Mouse (Mus musculus) cerebellum, adult 18-20 months (tissue): Measurements from ENCODE around the gene Kcmf1.
"Not testable (repeated sequence)": the region's sequence is repeated elsewhere in the genome, so short reads cannot be mapped to it uniquely, and the experiment has no call there.

ENCODE experiments used
- DNase-seq, 2 experiments: peaks; one replicate each; pipeline ENCODE4 v3.0.0; 2021

Kcmf1 gene

GRCm38 (mm10) chr6:72898244-72899200 lies 1.3 kb downstream of the Kcmf1 start:
- peak; percentile 56 to 74 for DNase-seq

GRCm38 (mm10) chr6:72895000-72895399 lies 4.8 kb downstream of the Kcmf1 start:
- DNase-seq = no peak

GRCm38 (mm10) chr6:72891238-72891637 lies 8.5 kb downstream of the Kcmf1 start:
- no peak for DNase-seq

DNA sequence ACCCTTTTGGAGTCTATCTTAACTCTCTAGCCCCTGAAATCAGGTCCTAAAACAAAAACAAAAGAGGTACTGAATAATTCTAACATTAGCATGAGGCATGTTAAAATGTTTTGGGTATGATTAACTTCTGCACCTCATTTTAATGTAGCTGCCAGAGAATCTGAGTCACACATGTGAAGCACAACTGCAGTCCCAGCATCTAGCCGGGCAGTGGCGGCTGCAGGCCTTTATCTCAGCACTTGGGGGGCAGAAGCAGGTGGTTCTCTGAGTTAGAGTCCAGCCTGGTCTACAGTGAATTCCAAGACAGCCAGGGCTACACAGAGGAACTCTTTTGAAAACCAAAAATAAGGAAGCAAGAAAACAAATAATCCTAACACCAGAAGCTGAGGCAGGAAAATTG lies 11.1 kb downstream of the Kcmf1 start:
- DNase-seq = no peak

GRCm38 (mm10) chr6:72885268-72885667 lies 14.5 kb downstream of the Kcmf1 start:
- DNase-seq = no peak

GRCm38 (mm10) chr6:72884767-72885166 lies 15.0 kb downstream of the Kcmf1 start:
- no peak for DNase-seq

GRCm38 (mm10) chr6:72882661-72883458 lies 16.9 kb downstream of the Kcmf1 start:
- peak in 1 of 2 experiments; percentile 43 for DNase-seq

DNA sequence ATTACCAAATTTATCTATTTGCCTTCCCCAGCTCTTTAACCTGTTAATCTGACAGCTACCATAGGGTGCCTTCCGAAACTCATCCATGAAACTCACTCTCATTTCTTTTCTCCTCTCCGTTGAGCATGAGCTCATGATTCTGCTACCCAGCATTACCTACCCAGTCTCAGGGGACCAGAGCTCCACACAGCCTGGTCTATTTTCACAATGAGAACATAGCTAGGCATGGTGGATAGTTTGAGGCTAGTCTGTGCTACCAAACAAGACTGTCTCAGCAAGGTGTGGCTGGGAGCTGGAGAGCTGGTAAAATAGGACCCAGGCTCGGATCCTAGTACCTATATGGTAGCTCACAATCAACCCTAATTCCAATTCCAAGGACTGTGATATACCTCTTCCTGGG lies 17.6 kb downstream of the Kcmf1 start:
- DNase-seq = no peak

DNA sequence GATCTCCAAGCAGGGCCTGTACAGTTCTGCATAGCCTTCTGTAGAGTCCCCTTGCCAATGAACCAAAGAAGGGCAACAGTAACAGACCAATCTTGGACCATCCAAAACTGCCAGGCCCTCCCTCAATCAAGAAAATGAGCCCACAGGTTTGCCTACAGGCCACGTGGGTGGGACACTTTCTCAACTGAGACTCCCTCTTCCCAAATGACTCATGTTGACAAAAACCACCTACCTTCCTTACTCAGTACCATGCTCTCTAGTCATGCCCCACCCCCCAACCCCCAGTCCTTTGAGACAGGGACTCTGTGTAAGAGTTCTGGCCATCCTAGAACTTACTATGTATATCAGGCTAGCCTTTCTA lies 18.2 kb downstream of the Kcmf1 start:
- no peak for DNase-seq

GRCm38 (mm10) chr6:72880913-72881618 lies 18.7 kb downstream of the Kcmf1 start:
- DNase-seq = no peak

GRCm38 (mm10) chr6:72876629-72877028 lies 23.1 kb downstream of the Kcmf1 start:
- DNase-seq = no peak

- DNase-seq = peak; percentile 33 to 43
These were observed 26.4 kb downstream of the Kcmf1 start for GRCm38 (mm10) chr6:72873338-72873737.

- DNase-seq = no peak
These were observed 27.5 kb downstream of the Kcmf1 start for GRCm38 (mm10) chr6:72872276-72872675.

- no peak for DNase-seq
These were observed 30.2 kb downstream of the Kcmf1 start for GRCm38 (mm10) chr6:72869601-72870000.

- DNase-seq = no peak
These were observed 31.1 kb downstream of the Kcmf1 start for GRCm38 (mm10) chr6:72868688-72869087.

- DNase-seq = no peak
These were observed 32.0 kb downstream of the Kcmf1 start for GRCm38 (mm10) chr6:72867746-72868145.

DNA sequence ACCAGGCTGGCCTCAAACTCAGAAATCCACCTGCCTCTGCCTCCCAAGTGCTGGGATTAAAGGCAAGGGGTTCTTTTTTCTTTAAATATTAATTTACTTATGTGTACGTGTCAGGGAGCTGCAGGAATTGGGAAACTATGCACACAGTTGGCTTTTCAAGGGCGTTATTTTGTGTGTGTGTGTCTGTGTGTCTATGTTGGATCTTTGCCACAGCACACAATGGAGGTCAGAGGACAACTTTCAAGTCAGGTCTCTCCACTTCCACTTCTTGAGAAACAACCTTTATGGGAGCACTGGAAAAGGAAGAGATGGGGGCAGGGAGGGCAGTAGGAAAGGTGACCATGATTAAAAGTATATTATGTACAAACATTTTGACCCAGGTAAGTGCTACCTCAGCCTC lies 33.5 kb downstream of the Kcmf1 start:
- DNase-seq = no peak

DNA sequence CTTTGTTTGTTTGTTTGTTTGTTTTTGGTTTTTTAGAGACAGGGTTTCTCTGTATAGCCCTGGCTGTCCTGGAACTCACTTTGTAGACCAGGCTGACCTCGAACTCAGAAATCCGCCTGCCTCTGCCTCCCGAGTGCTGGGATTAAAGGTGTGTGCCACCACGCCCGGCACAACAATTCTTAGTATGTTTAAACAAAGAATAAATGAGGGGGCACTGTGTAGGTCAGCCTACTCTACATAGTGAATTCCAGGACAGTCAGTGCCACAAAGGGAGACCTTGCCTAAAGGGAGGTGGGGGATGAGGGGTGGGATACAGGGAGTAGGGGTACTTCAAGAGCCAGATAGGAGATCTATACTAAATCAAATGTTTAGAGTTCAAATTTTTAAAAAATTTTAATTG lies 37.1 kb downstream of the Kcmf1 start:
- DNase-seq = not testable (repeated sequence)

DNA sequence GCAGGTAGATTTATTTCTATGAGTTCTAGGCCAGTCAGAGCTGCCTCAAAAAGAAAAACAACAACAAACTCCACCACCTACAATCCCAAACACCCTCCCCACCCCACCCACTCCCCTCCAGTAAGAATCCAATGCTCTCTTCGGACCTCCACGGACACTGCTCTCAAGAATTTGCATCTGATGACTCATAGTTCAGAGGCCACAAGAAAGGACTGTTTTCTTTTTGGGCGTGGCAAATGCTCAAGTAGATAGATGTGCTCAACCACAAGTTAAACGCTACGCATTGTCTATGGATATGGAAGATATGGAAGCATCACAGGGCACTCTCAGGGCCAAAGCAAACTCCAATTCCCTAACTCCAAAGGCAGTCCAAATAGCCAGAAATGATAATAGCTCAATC lies 45.5 kb downstream of the Kcmf1 start:
- DNase-seq = no peak

DNA sequence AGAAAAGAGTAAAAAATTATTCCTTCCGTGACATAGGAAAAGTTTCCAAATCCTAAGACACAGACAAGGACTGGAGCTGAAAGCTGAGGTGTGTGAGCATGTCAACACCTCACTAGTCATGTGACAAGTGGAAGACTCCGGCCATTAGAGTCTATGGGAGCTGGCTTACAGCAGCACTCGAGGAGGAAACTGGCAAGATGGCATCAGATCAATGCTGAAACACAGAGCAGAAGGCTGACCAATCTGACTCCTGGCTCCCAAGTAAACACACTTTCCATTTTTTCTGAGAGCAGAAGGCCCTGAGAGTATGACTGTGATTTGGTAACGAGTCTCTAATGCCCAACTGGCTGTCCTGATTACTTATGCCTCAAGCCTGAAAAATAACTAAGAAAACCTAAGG lies 47.6 kb downstream of the Kcmf1 start:
- peak in 1 of 2 experiments; percentile 41 for DNase-seq

DNA sequence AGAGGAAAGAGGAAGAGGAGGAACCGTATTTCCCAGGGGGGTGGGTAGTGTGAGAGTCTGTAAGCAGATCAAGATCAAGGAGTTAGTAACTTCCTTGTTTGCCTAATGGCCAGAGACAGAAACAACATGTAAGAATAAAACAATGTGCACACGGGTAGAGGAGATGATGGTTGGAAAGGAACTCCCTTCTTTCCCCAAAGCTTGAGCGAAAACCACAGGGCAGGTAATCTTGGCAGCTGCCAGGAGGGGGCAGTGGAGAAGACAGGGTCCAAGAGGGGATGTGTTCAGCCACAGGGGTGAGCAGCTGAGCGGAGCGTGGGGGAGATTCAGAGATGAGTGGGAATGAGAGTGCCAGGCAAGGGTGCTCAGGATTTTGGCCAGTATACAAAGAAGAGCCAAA lies 48.1 kb downstream of the Kcmf1 start:
- peak in 1 of 2 experiments; percentile 21 for DNase-seq

- DNase-seq = no peak
These were observed 57.7 kb downstream of the Kcmf1 start for GRCm38 (mm10) chr6:72841986-72842502.
